Mouse (Mus musculus): ENCODE results near the gene Nlk. TPM values are rescaled to one million over a fixed set of nuclear protein-coding genes. Genes with fewer than 3 reads are reported as not detected.

The Nlk gene
- polyA plus RNA-seq, 1 experiment from 2014 or later: 32.3 TPM

GRCm38 (mm10) chr11:78724792-78725191, 27.6 kb upstream of the Nlk start:
- no peak for ATAC-seq (ENCODE audit: low FRiP score)
- H3K27me3 ChIP-seq: no peaks in the 10 kb centered on the region
- no peak overlapping the region for H3K4me2 ChIP-seq
- no peaks in the 10 kb centered on the region for H3K9me3 ChIP-seq
- no peaks in the 10 kb centered on the region for H3K4me1 ChIP-seq
- no peak overlapping the region for H3K27ac ChIP-seq
- no peaks in the 10 kb centered on the region for H3K36me3 ChIP-seq (replicated peaks)
- no peak overlapping the region for H3K9ac ChIP-seq
- 84% methylated on average over 1 of the region's 1 CpGs for WGBS
- no peak overlapping the region for H3K4me3 ChIP-seq (replicated peaks)

- no peaks in the 10 kb centered on the region for H3K4me1 ChIP-seq
- H3K4me3 ChIP-seq (replicated peaks): no peak overlapping the region
- H3K4me2 ChIP-seq: no peak overlapping the region
- 84% methylated on average over 2 of the region's 2 CpGs for WGBS
- H3K27me3 ChIP-seq: no peaks in the 10 kb centered on the region
- no peak for ATAC-seq (ENCODE audit: low FRiP score)
- no peak overlapping the region for H3K9ac ChIP-seq
- no peak overlapping the region for H3K27ac ChIP-seq
- no peaks in the 10 kb centered on the region for H3K9me3 ChIP-seq
- no peaks in the 10 kb centered on the region for H3K36me3 ChIP-seq (replicated peaks)
Observed at GRCm38 (mm10) chr11:78721419-78721818, 24.2 kb upstream of the Nlk start.

- Histone ChIP-seq H3K4me2 (no peak overlapping the region), H3K4me3 (replicated peaks) (no peak overlapping the region), H3K27me3 (no peaks in the 10 kb centered on the region), H3K36me3 (replicated peaks) (no peaks in the 10 kb centered on the region), H3K9ac (no peak overlapping the region), H3K27ac (no peak overlapping the region), H3K9me3 (no peaks in the 10 kb centered on the region), H3K4me1 (no peaks in the 10 kb centered on the region)
- WGBS: 78% methylated on average over 4 of the region's 4 CpGs
- no peak for ATAC-seq (ENCODE audit: low FRiP score)
Observed at GRCm38 (mm10) chr11:78717655-78718054, 20.5 kb upstream of the Nlk start.

GRCm38 (mm10) chr11:78708642-78709041, 11.5 kb upstream of the Nlk start:
- no peaks in the 10 kb centered on the region for H3K4me1 ChIP-seq
- H3K27ac ChIP-seq: no peak overlapping the region
- no peak for ATAC-seq (ENCODE audit: low FRiP score)
- H3K9me3 ChIP-seq: no peaks in the 10 kb centered on the region
- H3K36me3 ChIP-seq (replicated peaks): no peaks in the 10 kb centered on the region
- no peak overlapping the region for H3K9ac ChIP-seq
- H3K4me2 ChIP-seq: no peak overlapping the region
- WGBS: 85% methylated on average over 2 of the region's 2 CpGs
- H3K4me3 ChIP-seq (replicated peaks): no peak overlapping the region
- no peaks in the 10 kb centered on the region for H3K27me3 ChIP-seq

GRCm38 (mm10) chr11:78706026-78706425, 8.9 kb upstream of the Nlk start:
- Histone ChIP-seq H3K36me3 (replicated peaks) (no peaks in the 10 kb centered on the region), H3K9me3 (no peaks in the 10 kb centered on the region), H3K9ac (no peak overlapping the region), H3K4me3 (replicated peaks) (no peak overlapping the region), H3K27ac (no peak overlapping the region), H3K4me1 (no peaks in the 10 kb centered on the region), H3K4me2 (no peak overlapping the region), H3K27me3 (no peaks in the 10 kb centered on the region)
- no peak for ATAC-seq (ENCODE audit: low FRiP score)

- H3K4me3 ChIP-seq (replicated peaks): no peak overlapping the region
- H3K4me2 ChIP-seq: no peak overlapping the region
- no peak overlapping the region for H3K27ac ChIP-seq
- no peaks in the 10 kb centered on the region for H3K36me3 ChIP-seq (replicated peaks)
- no peak overlapping the region for H3K9ac ChIP-seq
- 85% methylated on average over 5 of the region's 5 CpGs for WGBS
- ATAC-seq (ENCODE audit: low FRiP score): no peak
- H3K27me3 ChIP-seq: 0 out of 2 replicates have a peak, but pooled peaks cover 4% of the 10 kb centered on the region
- H3K9me3 ChIP-seq: no peaks in the 10 kb centered on the region
- no peaks in the 10 kb centered on the region for H3K4me1 ChIP-seq
Observed at GRCm38 (mm10) chr11:78703085-78703484, 5.9 kb upstream of the Nlk start.

- ATAC-seq (ENCODE audit: low FRiP score): no peak
- no peak overlapping the region for H3K4me3 ChIP-seq (replicated peaks)
- H3K9me3 ChIP-seq: no peaks in the 10 kb centered on the region
- H3K4me1 ChIP-seq: no peaks in the 10 kb centered on the region
- H3K9ac ChIP-seq: no peak overlapping the region
- no peak overlapping the region for H3K27ac ChIP-seq
- H3K4me2 ChIP-seq: no peak overlapping the region
- WGBS: 79% methylated on average over 3 of the region's 3 CpGs
- H3K36me3 ChIP-seq (replicated peaks): no peaks in the 10 kb centered on the region
- 0 out of 2 replicates have a peak, but pooled peaks cover 4% of the 10 kb centered on the region for H3K27me3 ChIP-seq
Observed at GRCm38 (mm10) chr11:78702319-78702718, 5.1 kb upstream of the Nlk start.

GRCm38 (mm10) chr11:78697753-78698171, 589 bp upstream of the Nlk start:
- peak; percentile 91 for ATAC-seq (ENCODE audit: low FRiP score)
- Histone ChIP-seq H3K9me3 (no peaks in the 10 kb centered on the region), H3K9ac (no peak overlapping the region), H3K27ac (peak overlapping the region; percentile 80; the same call in 1 of the 2 replicates), H3K27me3 (0 out of 2 replicates have a peak, but pooled peaks cover 4% of the 10 kb centered on the region), H3K4me2 (peak overlapping the region; percentile 42), H3K4me3 (replicated peaks) (peak overlapping the region; percentile 91), H3K36me3 (replicated peaks) (peaks cover 5% of the 10 kb centered on the region; the same call in 1 of the 2 replicates), H3K4me1 (peaks cover 31% of the 10 kb centered on the region)
- whole genome bisulfite sequencing: under 1% methylated on average over 12 of the region's 12 CpGs

GRCm38 (mm10) chr11:78694249-78694648, 2.9 kb downstream of the Nlk start:
- peak overlapping the region; percentile 33; the same call in 1 of the 2 replicates for H3K9ac ChIP-seq
- no peak for ATAC-seq (ENCODE audit: low FRiP score)
- peak overlapping the region; percentile 20 for H3K4me3 ChIP-seq (replicated peaks)
- H3K4me1 ChIP-seq: peaks cover 43% of the 10 kb centered on the region
- no peaks in the 10 kb centered on the region for H3K27me3 ChIP-seq
- H3K36me3 ChIP-seq (replicated peaks): peaks cover 5% of the 10 kb centered on the region; the same call in 1 of the 2 replicates
- no peaks in the 10 kb centered on the region for H3K9me3 ChIP-seq
- H3K4me2 ChIP-seq: peak overlapping the region; percentile 80
- 83% methylated on average over 3 of the region's 3 CpGs for WGBS
- H3K27ac ChIP-seq: no peak overlapping the region

- no peak for ATAC-seq (ENCODE audit: low FRiP score)
- Histone ChIP-seq H3K36me3 (replicated peaks) (peaks cover 5% of the 10 kb centered on the region; the same call in 1 of the 2 replicates), H3K27me3 (no peaks in the 10 kb centered on the region), H3K9me3 (no peaks in the 10 kb centered on the region), H3K27ac (no peak overlapping the region), H3K4me1 (peaks cover 49% of the 10 kb centered on the region), H3K4me3 (replicated peaks) (no peak overlapping the region), H3K4me2 (peak overlapping the region; percentile 21), H3K9ac (no peak overlapping the region)
- 97% methylated on average over 8 of the region's 8 CpGs for WGBS
Observed at GRCm38 (mm10) chr11:78693307-78693706, 3.9 kb downstream of the Nlk start.

- H3K27ac ChIP-seq: no peak overlapping the region
- WGBS: 69% methylated on average over 2 of the region's 2 CpGs
- peaks cover 51% of the 10 kb centered on the region for H3K4me1 ChIP-seq
- ATAC-seq (ENCODE audit: low FRiP score): no peak
- H3K4me2 ChIP-seq: peak overlapping the region; percentile 15; the same call in 1 of the 2 replicates
- H3K9ac ChIP-seq: no peak overlapping the region
- H3K9me3 ChIP-seq: no peaks in the 10 kb centered on the region
- no peaks in the 10 kb centered on the region for H3K27me3 ChIP-seq
- H3K36me3 ChIP-seq (replicated peaks): peaks cover 5% of the 10 kb centered on the region; the same call in 1 of the 2 replicates
- no peak overlapping the region for H3K4me3 ChIP-seq (replicated peaks)
Observed at GRCm38 (mm10) chr11:78691201-78691600, 6.0 kb downstream of the Nlk start.

- WGBS: 83% methylated on average over 3 of the region's 3 CpGs
- no peak overlapping the region for H3K9ac ChIP-seq
- ATAC-seq (ENCODE audit: low FRiP score): no peak
- H3K27ac ChIP-seq: 0 out of 2 replicates have a peak overlapping the region, but pooled peaks have one; percentile 31
- 0 out of 2 replicates have a peak overlapping the region, but pooled peaks have one; percentile 15 for H3K4me2 ChIP-seq
- no peaks in the 10 kb centered on the region for H3K27me3 ChIP-seq
- no peaks in the 10 kb centered on the region for H3K9me3 ChIP-seq
- peaks cover 3% of the 10 kb centered on the region; the same call in 1 of the 2 replicates for H3K36me3 ChIP-seq (replicated peaks)
- peaks cover 45% of the 10 kb centered on the region for H3K4me1 ChIP-seq
- H3K4me3 ChIP-seq (replicated peaks): no peak overlapping the region
Observed at GRCm38 (mm10) chr11:78690547-78690946, 6.6 kb downstream of the Nlk start.

- H3K27ac ChIP-seq: no peak overlapping the region
- no peak for ATAC-seq (ENCODE audit: low FRiP score)
- H3K36me3 ChIP-seq (replicated peaks): peaks cover 8% of the 10 kb centered on the region
- H3K9me3 ChIP-seq: no peaks in the 10 kb centered on the region
- no peak overlapping the region for H3K9ac ChIP-seq
- H3K4me2 ChIP-seq: no peak overlapping the region
- H3K27me3 ChIP-seq: no peaks in the 10 kb centered on the region
- no peak overlapping the region for H3K4me3 ChIP-seq (replicated peaks)
- WGBS: 84% methylated on average over 3 of the region's 3 CpGs
- H3K4me1 ChIP-seq: no peaks in the 10 kb centered on the region
Observed at GRCm38 (mm10) chr11:78681058-78681457, 16.1 kb downstream of the Nlk start.
